Mouse (Mus musculus) kidney, postnatal 0 days (tissue): Measurements from ENCODE around the gene Arpp21. TPM values are rescaled to one million over a fixed set of nuclear protein-coding genes. Genes with fewer than 3 reads are reported as not detected.

ENCODE experiments used
- ATAC-seq: fragments of 200-750 bp; cut with Nextera tagmentation; replicated peaks from 2 replicates; pipeline ENCODE4 v1.8.0; 2017; ENCODE audit warnings: low read depth, moderate number of reproducible peaks, moderate TSS enrichment, moderate library complexity; ENCODE audit not compliant: low FRiP score
- DNase-seq: peaks from one replicate; pipeline ENCODE4 v3.0.0-alpha.2; 2016; ENCODE audit warnings: low spot score
- H3K27ac ChIP-seq: fragments of 300-500 bp; sonication (generic); 2 replicates; pipeline ENCODE4 v1.5.1; 2014; ENCODE audit warnings: mild to moderate bottlenecking
- H3K27me3 ChIP-seq: fragments of 300-500 bp; sonication (generic); 2 replicates; pipeline ENCODE4 v1.6.1; 2014; ENCODE audit warnings: low read length, mixed read lengths; ENCODE audit not compliant: insufficient read depth
- H3K36me3 ChIP-seq: fragments of 300-500 bp; sonication (generic); 2 replicates; pipeline ENCODE4 v1.6.1; 2014; ENCODE audit warnings: low read length, mixed read lengths; ENCODE audit not compliant: insufficient read depth
- H3K4me1 ChIP-seq: fragments of 300-500 bp; sonication (generic); replicated peaks from 2 replicates; pipeline ENCODE4 v1.6.1; 2014; ENCODE audit warnings: antibody characterized with exemption, low read length, mixed read lengths; ENCODE audit not compliant: insufficient read depth
- H3K4me2 ChIP-seq: fragments of 300-500 bp; sonication (generic); 2 replicates; pipeline ENCODE4 v1.6.1; 2014; ENCODE audit warnings: mild to moderate bottlenecking, low read length, moderate library complexity, mixed read lengths
- H3K4me3 ChIP-seq: fragments of 300-500 bp; sonication (generic); replicated peaks from 2 replicates; pipeline ENCODE4 v1.5.1; 2014; ENCODE audit warnings: low read depth, low read length
- H3K9ac ChIP-seq: fragments of 300-500 bp; sonication (generic); 2 replicates; pipeline ENCODE4 v1.6.1; 2014; ENCODE audit warnings: low read depth, low read length
- H3K9me3 ChIP-seq: fragments of 300-500 bp; sonication (generic); replicated peaks from 2 replicates; pipeline ENCODE4 v1.6.1; 2016; ENCODE audit warnings: low read length, inconsistent platforms, mixed read lengths
- CTCF ChIP-seq: IDR thresholded peaks from 2 replicates; pipeline ENCODE4 v1.5.1; 2016; ENCODE audit warnings: antibody characterized with exemption, low read depth, mild to moderate bottlenecking, moderate library complexity
- WGBS: fragments of 180-500 bp; shearing (Covaris S2); extraction: QIAGEN DNeasy Blood & Tissue Kit; methylation state at CpG from one replicate; pipeline ENCODE4 v1.1.7; 2014; 5-methylcytosine and 5-hydroxymethylcytosine counted together
- polyA plus RNA-seq: library from polyadenylated mRNA; unstranded; fragments of >200 nt; fragmentation: Nextera tagmentation; extraction: Ambion mirVana; gene quantifications from 2 replicates; pipeline ENCODE4 v1.2.1, GENCODE M21; 2015

Gene Arpp21
- polyA plus RNA-seq, 1 experiment from 2014 or later, result 0.63 TPM

GRCm38 (mm10) chr9:112231935-112232575, 3.7 kb downstream of the Arpp21 start:
- DNase-seq (no peak), ATAC-seq (no peak)
- Histone ChIP-seq H3K27me3 (peaks cover 31% of the 10 kb centered on the region), H3K9ac (no peak overlapping the region), H3K36me3 (no peaks in the 10 kb centered on the region), H3K4me3 (no peak overlapping the region), H3K27ac (no peak overlapping the region), H3K4me2 (no peak overlapping the region), H3K9me3 (no peaks in the 10 kb centered on the region), H3K4me1 (0 out of 2 replicates have a peak, but pooled peaks cover 7% of the 10 kb centered on the region)
- no peak for TF ChIP-seq CTCF
- WGBS, result 62% methylated on average over 8 of the region's 8 CpGs

GRCm38 (mm10) chr9:112231383-112231782, 4.4 kb downstream of the Arpp21 start:
- no peak for DNase-seq
- ATAC-seq, result no peak

GRCm38 (mm10) chr9:112230716-112231361, 4.9 kb downstream of the Arpp21 start:
- Histone ChIP-seq H3K36me3 (no peaks in the 10 kb centered on the region), H3K9ac (no peak overlapping the region), H3K9me3 (no peaks in the 10 kb centered on the region), H3K27ac (no peak overlapping the region), H3K4me3 (no peak overlapping the region), H3K4me1 (0 out of 2 replicates have a peak, but pooled peaks cover 7% of the 10 kb centered on the region), H3K4me2 (no peak overlapping the region), H3K27me3 (peaks cover 31% of the 10 kb centered on the region)
- 85% methylated on average over 4 of the region's 4 CpGs for WGBS
- no peak for ATAC-seq
- no peak for TF ChIP-seq CTCF
- no peak for DNase-seq

More at GRCm38 (mm10) chr9:112231383-112231782, 4.4 kb downstream of the Arpp21 start:
- Histone ChIP-seq H3K27ac (no peak overlapping the region), H3K4me3 (no peak overlapping the region), H3K9me3 (no peaks in the 10 kb centered on the region), H3K4me2 (no peak overlapping the region), H3K27me3 (peaks cover 31% of the 10 kb centered on the region), H3K36me3 (no peaks in the 10 kb centered on the region), H3K9ac (no peak overlapping the region), H3K4me1 (0 out of 2 replicates have a peak, but pooled peaks cover 7% of the 10 kb centered on the region)
- TF ChIP-seq CTCF, result no peak
- WGBS, result 78% methylated on average over 5 of the region's 5 CpGs

- no peaks in the 10 kb centered on the region for H3K36me3 ChIP-seq
- no peak overlapping the region for H3K9ac ChIP-seq
- no peaks in the 10 kb centered on the region for H3K4me1 ChIP-seq
- H3K4me3 ChIP-seq, result no peak overlapping the region
- WGBS, result 75% methylated on average over 3 of the region's 3 CpGs
- TF ChIP-seq CTCF, result no peak
- no peaks in the 10 kb centered on the region for H3K9me3 ChIP-seq
- H3K27me3 ChIP-seq, result peaks cover 13% of the 10 kb centered on the region
- H3K27ac ChIP-seq, result no peak overlapping the region
- no peak overlapping the region for H3K4me2 ChIP-seq
- no peak for DNase-seq
- no peak for ATAC-seq
Measured at GRCm38 (mm10) chr9:112228470-112228869, 7.3 kb downstream of the Arpp21 start.

DNA sequence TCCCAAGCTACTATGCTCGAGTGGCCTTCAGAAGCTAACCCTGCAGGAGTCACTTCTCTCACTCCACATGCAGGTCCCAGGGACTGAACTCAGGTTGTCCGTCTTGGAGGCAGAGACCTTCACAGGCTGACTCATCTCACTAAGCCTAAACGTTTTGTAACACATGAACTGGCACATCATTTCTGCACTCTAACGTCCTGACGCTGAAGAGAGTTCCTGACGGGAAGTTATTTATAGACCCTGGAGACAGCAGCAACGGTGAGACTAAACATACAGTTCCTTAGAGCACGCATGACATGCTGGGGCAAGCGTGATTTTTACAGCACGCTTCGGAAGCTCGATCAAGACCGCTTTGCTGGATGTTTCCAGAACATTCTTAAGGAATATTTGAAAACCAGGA, 8.6 kb downstream of the Arpp21 start:
- TF ChIP-seq CTCF, result no peak
- no peaks in the 10 kb centered on the region for H3K9me3 ChIP-seq
- ATAC-seq, result no peak
- no peaks in the 10 kb centered on the region for H3K36me3 ChIP-seq
- peaks cover 6% of the 10 kb centered on the region; the same call in 1 of the 2 replicates for H3K27me3 ChIP-seq
- H3K9ac ChIP-seq, result no peak overlapping the region
- no peak overlapping the region for H3K4me2 ChIP-seq
- H3K4me3 ChIP-seq, result no peak overlapping the region
- no peaks in the 10 kb centered on the region for H3K4me1 ChIP-seq
- H3K27ac ChIP-seq, result no peak overlapping the region
- DNase-seq, result no peak
- WGBS, result 40% methylated on average over 13 of the region's 13 CpGs

DNA sequence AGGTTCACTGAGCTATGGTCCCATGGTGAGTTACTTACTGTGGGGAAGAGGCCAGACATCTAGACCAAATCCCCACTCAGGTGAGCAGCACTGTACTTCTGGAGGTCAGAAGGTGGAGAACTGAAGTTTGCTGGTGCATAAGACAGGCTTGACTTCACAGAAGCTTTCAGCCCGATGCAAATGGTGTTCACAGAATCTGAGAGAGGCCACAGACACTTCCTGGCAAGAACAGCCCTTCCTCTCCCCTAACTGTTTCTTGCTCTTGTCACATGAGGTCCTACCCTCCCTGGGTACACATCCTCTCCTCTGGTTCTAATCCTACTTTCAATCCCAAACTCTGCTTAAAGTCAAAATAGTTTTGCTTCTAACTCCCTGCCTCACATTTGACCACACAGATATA, 9.2 kb downstream of the Arpp21 start:
- H3K4me3 ChIP-seq, result no peak overlapping the region
- no peaks in the 10 kb centered on the region for H3K9me3 ChIP-seq
- H3K4me1 ChIP-seq, result no peaks in the 10 kb centered on the region
- no peak overlapping the region for H3K9ac ChIP-seq
- DNase-seq (no peak), ATAC-seq (no peak)
- 0 out of 2 replicates have a peak, but pooled peaks cover 3% of the 10 kb centered on the region for H3K27me3 ChIP-seq
- no peak overlapping the region for H3K27ac ChIP-seq
- 30% methylated on average over 1 of the region's 1 CpGs for WGBS
- no peaks in the 10 kb centered on the region for H3K36me3 ChIP-seq
- TF ChIP-seq CTCF, result no peak
- H3K4me2 ChIP-seq, result no peak overlapping the region
